Mouse (Mus musculus): ENCODE measurements around the gene Il22ra2. TPM values are rescaled to one million over a fixed set of nuclear protein-coding genes. Genes with fewer than 3 reads are reported as not detected.

The Il22ra2 gene
- polyA plus RNA-seq, 1 experiment from 2014 or later, result not detected

- H3K9ac ChIP-seq, result no peak overlapping the region
- H3K27me3 ChIP-seq (replicated peaks), result no peaks in the 10 kb centered on the region
- H3K36me3 ChIP-seq, result peaks cover 17% of the 10 kb centered on the region
- no peaks in the 10 kb centered on the region for H3K9me3 ChIP-seq
- H3K27ac ChIP-seq, result no peak overlapping the region
- H3K4me1 ChIP-seq, result no peaks in the 10 kb centered on the region
- H3K4me3 ChIP-seq, result no peak overlapping the region
- 64% methylated on average over 2 of the region's 2 CpGs for WGBS
- ATAC-seq (ENCODE audit: low FRiP score, low read depth), result no peak
- H3K4me2 ChIP-seq (replicated peaks), result no peak overlapping the region
Measured at GRCm38 (mm10) chr10:19611616-19612015, 10.2 kb upstream of the Il22ra2 start.

DNA sequence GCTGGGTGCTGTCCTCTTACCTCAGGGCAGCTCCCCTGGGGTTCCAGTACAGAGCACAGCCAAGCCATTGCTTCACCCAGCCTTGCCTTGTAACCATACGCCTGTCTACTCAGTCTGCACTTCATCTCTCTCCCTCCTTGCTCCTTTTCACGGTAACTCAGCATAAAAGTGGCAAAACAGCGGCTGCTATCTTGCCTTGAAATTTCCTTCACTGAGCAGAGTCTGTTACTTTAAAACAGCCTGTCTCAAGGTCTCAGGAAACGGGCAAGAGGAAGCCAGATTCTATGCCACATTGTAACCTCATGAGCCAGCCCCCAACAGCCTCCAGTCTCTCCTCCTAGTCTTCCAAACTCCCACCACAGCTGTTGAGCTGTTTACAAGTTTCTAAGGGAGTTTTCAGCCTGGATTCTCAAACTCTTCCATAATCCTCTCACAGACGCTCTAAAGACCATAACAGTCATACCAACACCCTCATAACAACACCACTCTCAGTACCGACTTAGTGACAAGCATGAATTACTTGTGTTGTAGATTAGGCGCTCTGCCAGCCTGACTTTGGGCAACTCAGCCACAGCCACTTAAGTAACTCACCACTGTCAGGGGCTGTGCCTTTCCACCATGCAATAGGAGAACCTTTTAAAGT is 8.6 kb upstream of the Il22ra2 start:
- Histone ChIP-seq H3K9me3 (no peaks in the 10 kb centered on the region), H3K27ac (no peak overlapping the region), H3K9ac (no peak overlapping the region), H3K4me3 (no peak overlapping the region), H3K36me3 (peaks cover 3% of the 10 kb centered on the region; the same call in 1 of the 2 replicates), H3K27me3 (replicated peaks) (no peaks in the 10 kb centered on the region), H3K4me1 (no peaks in the 10 kb centered on the region), H3K4me2 (replicated peaks) (no peak overlapping the region)
- no peak for ATAC-seq (ENCODE audit: low FRiP score, low read depth)
- WGBS, result 67% methylated on average over 7 of the region's 7 CpGs

DNA sequence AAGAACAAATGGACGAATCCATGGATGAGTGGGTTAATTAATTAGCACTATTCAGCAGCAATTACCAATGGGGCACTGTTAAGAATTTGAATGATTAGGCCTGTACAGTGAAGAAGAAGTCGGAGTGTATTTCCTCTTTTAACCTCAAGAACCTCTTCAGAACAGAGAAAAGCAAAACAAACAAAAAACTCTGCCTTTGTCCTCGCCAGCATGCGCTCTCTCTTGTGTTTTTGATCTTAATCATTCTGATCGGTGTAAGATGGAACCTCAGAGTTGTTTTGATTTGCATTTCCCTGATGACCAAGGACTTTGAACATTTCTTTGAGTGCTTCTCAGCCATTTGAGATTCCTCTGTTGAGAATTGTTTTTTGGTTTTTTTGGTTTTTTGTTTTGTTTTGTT is 2.1 kb upstream of the Il22ra2 start:
- H3K4me2 ChIP-seq (replicated peaks), result no peak overlapping the region
- H3K4me1 ChIP-seq, result no peaks in the 10 kb centered on the region
- ATAC-seq (ENCODE audit: low FRiP score, low read depth), result no peak
- 69% methylated on average over 5 of the region's 5 CpGs for WGBS
- H3K27me3 ChIP-seq (replicated peaks), result no peaks in the 10 kb centered on the region
- no peaks in the 10 kb centered on the region for H3K36me3 ChIP-seq
- H3K4me3 ChIP-seq, result no peak overlapping the region
- H3K27ac ChIP-seq, result no peak overlapping the region
- no peaks in the 10 kb centered on the region for H3K9me3 ChIP-seq
- H3K9ac ChIP-seq, result no peak overlapping the region

DNA sequence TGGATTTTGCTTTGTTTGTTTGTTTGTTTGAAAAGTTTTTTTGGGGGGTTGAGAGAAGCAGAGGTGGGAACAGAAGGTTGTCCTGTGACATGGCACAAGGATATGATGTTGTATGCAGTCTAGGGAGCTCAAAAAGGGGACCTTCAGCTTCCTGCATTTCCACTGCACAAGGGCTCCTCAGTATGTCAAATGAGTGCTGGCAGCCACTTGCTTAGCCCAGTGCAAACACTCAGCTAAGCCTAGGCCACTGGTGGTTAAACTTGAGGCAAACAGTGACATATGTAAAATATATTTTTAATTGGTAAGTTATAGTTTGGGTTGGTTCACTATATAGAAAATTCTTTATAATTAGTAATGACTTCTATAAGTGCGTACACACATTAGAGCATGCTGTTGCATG is 2.8 kb downstream of the Il22ra2 start:
- H3K27ac ChIP-seq, result no peak overlapping the region
- no peaks in the 10 kb centered on the region for H3K9me3 ChIP-seq
- no peak overlapping the region for H3K4me2 ChIP-seq (replicated peaks)
- 94% methylated on average over 1 of the region's 1 CpGs for WGBS
- H3K4me3 ChIP-seq, result no peak overlapping the region
- H3K4me1 ChIP-seq, result no peaks in the 10 kb centered on the region
- H3K9ac ChIP-seq, result no peak overlapping the region
- ATAC-seq (ENCODE audit: low FRiP score, low read depth), result no peak
- H3K27me3 ChIP-seq (replicated peaks), result no peaks in the 10 kb centered on the region
- no peaks in the 10 kb centered on the region for H3K36me3 ChIP-seq

- Histone ChIP-seq H3K4me2 (replicated peaks) (no peak overlapping the region), H3K4me3 (no peak overlapping the region), H3K27me3 (replicated peaks) (no peaks in the 10 kb centered on the region), H3K4me1 (no peaks in the 10 kb centered on the region), H3K9ac (no peak overlapping the region), H3K9me3 (no peaks in the 10 kb centered on the region), H3K27ac (no peak overlapping the region), H3K36me3 (no peaks in the 10 kb centered on the region)
- 99% methylated on average over 2 of the region's 2 CpGs for WGBS
- ATAC-seq (ENCODE audit: low FRiP score, low read depth), result no peak
Measured at GRCm38 (mm10) chr10:19627342-19627741, 5.5 kb downstream of the Il22ra2 start.

GRCm38 (mm10) chr10:19627748-19628147 is 6.0 kb downstream of the Il22ra2 start:
- Histone ChIP-seq H3K27me3 (replicated peaks) (no peaks in the 10 kb centered on the region), H3K4me3 (no peak overlapping the region), H3K27ac (no peak overlapping the region), H3K9me3 (no peaks in the 10 kb centered on the region), H3K9ac (no peak overlapping the region), H3K4me1 (no peaks in the 10 kb centered on the region), H3K4me2 (replicated peaks) (no peak overlapping the region), H3K36me3 (no peaks in the 10 kb centered on the region)
- ATAC-seq (ENCODE audit: low FRiP score, low read depth), result no peak
- 86% methylated on average over 4 of the region's 4 CpGs for WGBS

- no peak overlapping the region for H3K4me3 ChIP-seq
- H3K27me3 ChIP-seq (replicated peaks), result no peaks in the 10 kb centered on the region
- 86% methylated on average over 13 of the region's 13 CpGs for WGBS
- no peak overlapping the region for H3K9ac ChIP-seq
- H3K36me3 ChIP-seq, result no peaks in the 10 kb centered on the region
- no peak for ATAC-seq (ENCODE audit: low FRiP score, low read depth)
- H3K9me3 ChIP-seq, result no peaks in the 10 kb centered on the region
- H3K4me2 ChIP-seq (replicated peaks), result no peak overlapping the region
- no peaks in the 10 kb centered on the region for H3K4me1 ChIP-seq
- no peak overlapping the region for H3K27ac ChIP-seq
Measured at GRCm38 (mm10) chr10:19631616-19632195, 9.9 kb downstream of the Il22ra2 start.

DNA sequence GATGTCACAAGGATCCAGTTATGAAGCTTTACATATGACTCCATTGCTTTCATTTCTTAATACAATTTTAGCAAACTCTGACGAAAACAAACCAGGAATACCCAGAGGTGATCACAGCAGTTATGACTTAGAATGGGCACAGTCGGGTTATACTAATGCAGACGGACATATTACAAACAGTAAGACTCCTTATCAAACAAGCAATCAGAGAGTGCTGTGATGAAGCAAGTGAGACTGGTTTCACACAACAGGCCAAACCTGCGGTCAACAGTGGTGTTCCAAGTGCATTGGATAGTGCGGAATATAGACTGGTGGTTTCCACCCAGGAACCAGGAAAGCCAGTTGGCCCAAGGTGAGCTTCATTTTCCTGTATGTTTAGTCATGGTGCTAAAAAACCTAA is 17.1 kb downstream of the Il22ra2 start:
- Histone ChIP-seq H3K9me3 (no peaks in the 10 kb centered on the region), H3K27me3 (replicated peaks) (no peaks in the 10 kb centered on the region), H3K36me3 (no peaks in the 10 kb centered on the region), H3K4me3 (no peak overlapping the region), H3K9ac (no peak overlapping the region), H3K4me1 (no peaks in the 10 kb centered on the region), H3K27ac (no peak overlapping the region), H3K4me2 (replicated peaks) (no peak overlapping the region)
- WGBS, result 89% methylated on average over 5 of the region's 5 CpGs
- ATAC-seq (ENCODE audit: low FRiP score, low read depth), result no peak

DNA sequence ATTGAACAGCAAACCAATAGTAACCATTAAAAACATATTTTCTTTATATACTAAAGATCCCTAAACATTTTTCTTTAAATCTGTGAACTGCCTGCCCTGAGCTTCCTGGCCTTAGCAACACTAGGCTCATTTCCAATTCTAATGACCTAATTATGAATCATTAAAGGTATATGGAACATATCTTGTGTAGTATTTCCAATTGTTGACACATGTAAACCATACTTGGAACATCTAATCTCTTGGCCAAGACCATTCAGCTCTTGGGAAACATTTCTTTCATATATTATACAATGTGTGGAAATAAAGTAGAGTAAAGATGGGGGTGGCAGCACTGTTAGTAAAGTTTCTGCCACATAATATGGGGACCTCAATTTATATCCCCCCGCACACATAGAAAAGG is 17.8 kb downstream of the Il22ra2 start:
- no peak overlapping the region for H3K4me2 ChIP-seq (replicated peaks)
- no peak overlapping the region for H3K27ac ChIP-seq
- H3K4me3 ChIP-seq, result no peak overlapping the region
- H3K9ac ChIP-seq, result no peak overlapping the region
- no peak for ATAC-seq (ENCODE audit: low FRiP score, low read depth)
- 96% methylated on average over 1 of the region's 1 CpGs for WGBS
- H3K9me3 ChIP-seq, result no peaks in the 10 kb centered on the region
- H3K36me3 ChIP-seq, result no peaks in the 10 kb centered on the region
- H3K4me1 ChIP-seq, result no peaks in the 10 kb centered on the region
- no peaks in the 10 kb centered on the region for H3K27me3 ChIP-seq (replicated peaks)

DNA sequence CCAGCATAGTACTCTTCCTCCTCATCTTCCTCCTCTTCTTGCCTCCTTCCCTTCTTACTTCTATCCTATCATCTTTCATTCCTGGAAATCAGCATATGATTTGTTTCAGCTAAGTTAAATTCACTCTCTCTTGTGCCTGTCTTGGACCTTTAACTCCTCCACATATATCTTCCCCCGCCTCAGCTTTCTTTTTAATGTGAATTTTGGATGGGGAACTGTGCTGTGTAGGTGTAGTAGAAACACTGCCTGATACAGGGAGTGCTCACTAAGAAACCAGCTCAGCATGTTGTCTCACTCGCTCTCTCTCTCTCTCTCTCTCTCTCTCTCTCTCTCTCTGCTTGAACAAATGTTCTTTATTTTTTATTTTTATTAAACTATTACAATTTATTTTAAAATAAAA is 23.3 kb downstream of the Il22ra2 start:
- H3K36me3 ChIP-seq, result no peaks in the 10 kb centered on the region
- ATAC-seq (ENCODE audit: low FRiP score, low read depth), result no peak
- no peak overlapping the region for H3K4me2 ChIP-seq (replicated peaks)
- H3K4me3 ChIP-seq, result no peak overlapping the region
- no peaks in the 10 kb centered on the region for H3K9me3 ChIP-seq
- H3K27ac ChIP-seq, result no peak overlapping the region
- WGBS, result 91% methylated on average over 2 of the region's 2 CpGs
- H3K27me3 ChIP-seq (replicated peaks), result no peaks in the 10 kb centered on the region
- H3K9ac ChIP-seq, result no peak overlapping the region
- no peaks in the 10 kb centered on the region for H3K4me1 ChIP-seq

- H3K9me3 ChIP-seq, result no peaks in the 10 kb centered on the region
- ATAC-seq (ENCODE audit: low FRiP score, low read depth), result no peak
- 92% methylated on average over 9 of the region's 9 CpGs for WGBS
- no peak overlapping the region for H3K4me2 ChIP-seq (replicated peaks)
- no peak overlapping the region for H3K4me3 ChIP-seq
- no peaks in the 10 kb centered on the region for H3K27me3 ChIP-seq (replicated peaks)
- H3K36me3 ChIP-seq, result no peaks in the 10 kb centered on the region
- no peak overlapping the region for H3K9ac ChIP-seq
- H3K27ac ChIP-seq, result no peak overlapping the region
- no peaks in the 10 kb centered on the region for H3K4me1 ChIP-seq
Measured at GRCm38 (mm10) chr10:19657426-19657825, 35.6 kb downstream of the Il22ra2 start.

DNA sequence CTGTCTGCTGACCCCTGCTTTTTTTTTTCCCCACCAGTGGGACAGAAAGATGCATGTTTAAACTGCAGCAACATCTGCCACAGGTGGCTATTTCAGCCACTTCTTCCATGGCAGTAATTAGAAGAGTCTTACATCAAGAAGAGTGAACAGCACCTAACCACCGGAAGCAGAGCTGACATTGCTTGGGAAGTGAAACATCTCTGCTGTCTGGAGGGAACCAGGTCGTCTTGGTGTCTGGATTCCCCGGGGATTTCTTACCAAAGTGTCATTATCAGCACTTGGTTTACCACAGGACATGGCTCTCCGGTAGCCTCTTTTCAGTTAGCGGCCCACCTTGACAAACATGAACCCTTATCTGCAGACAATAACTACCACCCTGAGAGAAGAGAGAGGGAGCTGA is 38.2 kb downstream of the Il22ra2 start:
- H3K36me3 ChIP-seq, result no peaks in the 10 kb centered on the region
- no peak overlapping the region for H3K9ac ChIP-seq
- ATAC-seq (ENCODE audit: low FRiP score, low read depth), result no peak
- H3K4me2 ChIP-seq (replicated peaks), result no peak overlapping the region
- no peak overlapping the region for H3K27ac ChIP-seq
- no peaks in the 10 kb centered on the region for H3K27me3 ChIP-seq (replicated peaks)
- H3K4me1 ChIP-seq, result no peaks in the 10 kb centered on the region
- H3K4me3 ChIP-seq, result no peak overlapping the region
- no peaks in the 10 kb centered on the region for H3K9me3 ChIP-seq
- 92% methylated on average over 5 of the region's 5 CpGs for WGBS

GRCm38 (mm10) chr10:19668973-19669372 is 47.2 kb downstream of the Il22ra2 start:
- no peak overlapping the region for H3K4me2 ChIP-seq (replicated peaks)
- WGBS, result 90% methylated on average over 5 of the region's 5 CpGs
- H3K4me3 ChIP-seq, result no peak overlapping the region
- H3K27me3 ChIP-seq (replicated peaks), result no peaks in the 10 kb centered on the region
- H3K4me1 ChIP-seq, result no peaks in the 10 kb centered on the region
- ATAC-seq (ENCODE audit: low FRiP score, low read depth), result no peak
- H3K27ac ChIP-seq, result no peak overlapping the region
- H3K36me3 ChIP-seq, result no peaks in the 10 kb centered on the region
- H3K9me3 ChIP-seq, result no peaks in the 10 kb centered on the region
- H3K9ac ChIP-seq, result no peak overlapping the region
